Mouse (Mus musculus) spleen, postnatal 36 days (tissue): ENCODE measurements around the gene Swap70.

Experiments
- DNase-seq, 2 experiments: peaks; one replicate each; pipeline ENCODE4 v3.0.0; 2022; ENCODE audit warnings: low spot score in 2 of 2, mixed read lengths in 1 of 2

The Swap70 gene

DNA sequence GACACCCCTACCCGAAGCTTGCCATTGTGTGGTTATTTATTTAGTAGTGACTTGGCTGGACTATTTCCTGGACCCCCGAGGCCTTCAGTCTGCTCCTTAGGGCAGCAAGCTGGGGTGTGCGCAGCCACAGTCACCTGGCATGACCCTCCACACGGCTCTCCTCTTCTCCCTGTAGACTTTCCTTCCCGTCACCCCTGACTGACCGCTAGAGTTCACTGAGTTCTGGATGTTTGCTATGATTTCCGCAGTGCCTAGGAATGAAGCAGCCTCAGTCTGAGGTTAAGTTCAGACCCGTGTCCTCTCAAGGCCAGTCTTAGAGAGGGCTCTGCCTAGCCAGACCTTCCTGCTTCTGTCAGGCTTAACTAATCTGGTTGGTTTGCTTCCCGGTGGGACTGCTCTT lies 50.3 kb downstream of the Swap70 start:
- DNase-seq, result no peak

DNA sequence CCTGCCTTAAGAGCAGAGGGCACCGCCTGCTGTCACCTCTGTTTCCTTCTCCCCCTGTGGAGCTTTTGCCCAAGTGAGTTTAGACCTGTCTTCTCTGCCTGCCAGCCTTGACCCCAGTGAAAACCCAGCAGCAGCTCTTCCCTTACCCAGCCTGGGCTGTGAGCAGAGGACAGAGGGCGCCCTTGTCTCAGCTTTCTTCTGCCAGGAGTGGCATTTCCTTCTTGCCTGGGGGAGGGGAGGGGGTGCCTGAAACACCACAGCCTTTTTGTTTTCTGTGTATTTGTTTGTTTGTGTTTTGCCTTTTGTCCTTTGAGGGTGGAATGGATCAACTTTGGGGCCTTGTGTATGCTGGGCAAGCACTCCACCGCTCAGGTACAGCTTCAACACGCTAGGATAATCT lies 50.9 kb downstream of the Swap70 start:
- DNase-seq, result peak in 1 of 2 experiments; percentile 25

DNA sequence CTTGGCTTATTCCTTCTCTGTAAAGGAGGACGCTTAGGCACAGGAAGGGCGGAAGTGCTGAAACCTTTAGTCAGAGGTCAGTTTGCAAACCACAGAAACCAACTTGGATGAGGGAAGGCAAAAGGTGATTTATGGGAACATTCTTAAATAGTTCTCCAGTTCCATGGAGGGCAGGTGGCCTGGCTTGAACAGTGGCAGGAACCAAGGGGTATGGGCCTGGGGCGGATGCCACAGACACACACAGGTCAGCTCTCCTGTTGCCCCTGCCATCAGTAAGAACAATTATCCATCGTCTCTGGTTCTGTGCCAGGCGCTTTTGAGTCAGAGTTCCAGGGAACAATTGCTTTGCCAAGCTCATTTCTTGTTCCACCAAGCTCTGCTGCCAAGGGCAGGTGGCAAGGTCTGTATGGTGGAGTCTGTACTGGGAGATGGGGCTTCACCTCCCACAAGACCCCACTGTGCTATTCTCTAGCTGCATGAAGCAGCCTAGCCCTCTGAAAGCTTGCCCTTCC lies 56.3 kb downstream of the Swap70 start:
- no peak for DNase-seq

DNA sequence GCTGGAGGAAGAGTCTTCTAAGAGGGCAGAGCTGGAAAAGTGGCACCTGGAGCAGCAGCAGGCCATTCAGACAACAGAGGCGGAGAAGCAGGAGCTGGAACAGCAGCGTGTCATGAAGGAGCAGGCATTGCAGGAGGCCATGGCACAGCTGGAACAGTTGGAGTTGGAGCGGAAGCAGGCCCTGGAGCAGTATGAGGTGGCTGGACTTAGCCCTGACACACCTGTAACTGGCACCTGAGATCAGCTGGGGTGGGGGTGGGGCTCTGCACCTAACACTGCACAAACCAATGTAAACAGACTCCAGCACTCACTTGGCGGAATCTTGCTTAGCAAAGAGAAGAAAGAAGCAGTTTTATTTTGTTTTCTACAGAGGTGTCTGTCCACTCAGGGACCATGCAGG lies 57.7 kb downstream of the Swap70 start:
- no peak for DNase-seq

DNA sequence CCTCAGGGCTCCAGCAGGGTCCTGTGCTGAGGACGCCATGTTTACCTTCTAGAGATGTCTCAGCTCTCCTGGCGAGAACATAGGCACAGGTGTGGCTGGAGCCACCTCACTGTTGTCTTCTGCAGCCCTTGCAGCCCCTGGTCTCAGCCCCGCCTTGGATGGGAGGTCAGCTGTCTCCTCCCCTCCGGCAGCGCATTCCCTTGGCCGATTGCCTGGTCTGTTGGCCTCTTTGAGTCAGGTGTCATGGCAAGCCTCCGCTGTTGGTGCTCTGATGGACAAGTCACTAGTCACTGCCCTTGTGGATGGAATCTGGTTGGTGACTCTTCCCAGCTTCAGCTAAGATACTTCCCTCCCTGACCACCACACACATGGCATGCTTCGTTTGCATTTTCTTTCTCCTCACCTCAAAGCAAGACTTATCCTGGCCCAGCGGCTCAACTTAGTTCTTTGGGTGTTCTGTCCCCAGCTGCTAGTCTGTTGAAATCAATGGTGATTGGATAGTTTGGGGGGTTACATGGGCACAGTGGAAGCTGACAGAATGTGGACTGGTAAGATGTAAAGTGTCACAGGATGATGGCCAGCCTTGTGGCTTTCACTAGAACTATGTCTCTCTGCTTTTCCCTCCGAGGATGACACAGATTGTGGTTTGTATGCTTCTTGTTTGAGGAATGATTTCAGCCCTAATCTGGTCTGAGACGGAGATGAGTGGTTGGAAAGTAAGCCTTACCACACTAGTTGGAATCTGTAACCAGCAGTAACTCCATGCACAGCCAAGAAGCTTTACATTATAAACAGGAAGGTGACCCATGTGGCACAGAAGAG lies 60.1 kb downstream of the Swap70 start:
- no peak for DNase-seq

DNA sequence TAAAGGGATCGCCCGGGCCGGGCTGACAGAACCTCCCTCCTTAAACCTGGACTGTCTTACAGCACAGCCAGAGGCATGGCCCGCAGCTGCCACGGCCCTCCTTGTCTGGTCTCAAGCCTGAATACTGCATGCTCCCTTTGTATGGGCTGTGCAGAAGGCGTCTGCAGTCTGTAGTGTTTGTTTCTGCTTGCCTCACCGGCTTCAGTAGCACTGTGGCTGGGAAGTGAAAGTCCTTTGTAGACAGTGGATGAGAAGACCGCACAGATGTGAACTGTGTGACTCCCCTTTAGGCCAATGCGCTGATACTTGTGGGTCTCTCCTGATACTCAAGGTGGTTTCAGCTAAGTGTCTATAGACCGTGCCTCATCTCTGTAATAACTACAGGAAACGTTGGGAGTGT lies 61.3 kb downstream of the Swap70 start:
- peak; percentile 51 to 56 for DNase-seq

DNA sequence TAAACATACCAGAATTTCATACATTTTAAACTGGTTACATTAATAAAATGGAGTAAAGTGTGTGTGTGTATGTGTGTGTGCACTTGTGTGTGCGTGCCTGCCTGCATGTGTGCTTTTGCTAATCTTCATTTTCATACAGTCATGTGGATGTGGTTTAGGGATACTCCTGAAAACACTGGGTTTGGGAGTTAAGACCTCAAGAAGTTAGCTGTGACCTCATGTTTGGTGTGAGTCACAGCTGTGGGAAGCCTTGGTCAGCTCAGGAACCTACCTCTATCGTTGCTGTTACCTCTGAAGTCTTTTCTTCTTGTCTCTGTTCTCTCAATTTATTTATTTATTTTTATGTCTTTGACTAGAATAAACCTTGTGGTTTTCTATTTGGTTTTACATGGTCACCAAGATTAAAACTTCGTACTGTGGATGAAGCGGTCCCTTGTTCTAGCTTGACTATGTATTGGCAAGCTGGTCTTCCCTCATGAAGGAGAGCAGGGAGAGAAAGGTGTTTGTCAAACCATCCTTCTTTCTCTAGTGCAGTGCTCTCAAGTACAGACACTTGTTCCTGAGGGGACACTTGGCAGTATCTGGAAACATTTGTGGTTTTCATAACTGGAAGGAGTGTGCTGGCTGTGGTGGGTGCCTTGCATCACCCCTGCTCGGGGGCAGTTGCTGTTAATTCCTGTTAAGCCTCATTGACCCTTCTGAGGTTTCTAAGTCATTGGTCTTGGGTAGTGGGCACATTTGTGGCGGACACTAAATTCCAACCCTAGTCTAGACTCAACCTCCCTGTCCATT lies 62.2 kb downstream of the Swap70 start:
- DNase-seq, result no peak

DNA sequence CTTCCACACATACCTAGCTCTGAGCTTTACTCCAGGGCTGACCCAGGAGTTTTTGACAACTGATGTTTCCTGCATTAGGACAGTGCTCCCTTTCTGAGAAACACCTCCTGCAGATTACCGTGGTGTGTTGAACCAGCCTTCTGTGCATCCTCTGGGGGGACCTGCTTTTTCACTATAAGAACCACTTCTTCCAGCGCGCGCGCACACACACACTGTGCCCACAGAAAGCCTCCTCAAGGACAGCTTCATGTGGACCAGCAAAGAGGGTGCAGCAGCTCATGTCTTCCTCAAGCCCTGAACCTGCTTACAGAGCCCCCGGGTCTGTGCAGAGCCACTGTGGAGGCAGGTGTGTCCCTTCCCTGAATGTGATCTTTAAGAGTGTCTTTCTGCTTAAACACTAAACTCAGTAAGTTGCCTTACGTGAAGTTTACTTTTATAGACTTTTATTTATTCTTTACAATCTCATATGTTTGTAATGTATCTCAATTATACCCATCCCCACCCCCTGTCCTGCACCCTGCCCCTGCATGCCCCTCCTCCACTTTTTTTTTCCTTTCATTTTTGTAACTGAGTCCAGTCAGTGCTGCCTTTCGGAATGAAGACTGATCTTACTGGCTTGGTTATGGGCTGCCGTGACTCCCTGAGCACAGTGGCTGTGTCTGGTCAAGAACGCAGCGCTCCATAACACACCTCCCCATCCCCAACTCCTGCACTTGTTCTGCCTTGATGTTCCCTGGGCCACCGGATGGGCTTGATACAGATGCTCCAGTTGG lies 63.8 kb downstream of the Swap70 start:
- no peak for DNase-seq

DNA sequence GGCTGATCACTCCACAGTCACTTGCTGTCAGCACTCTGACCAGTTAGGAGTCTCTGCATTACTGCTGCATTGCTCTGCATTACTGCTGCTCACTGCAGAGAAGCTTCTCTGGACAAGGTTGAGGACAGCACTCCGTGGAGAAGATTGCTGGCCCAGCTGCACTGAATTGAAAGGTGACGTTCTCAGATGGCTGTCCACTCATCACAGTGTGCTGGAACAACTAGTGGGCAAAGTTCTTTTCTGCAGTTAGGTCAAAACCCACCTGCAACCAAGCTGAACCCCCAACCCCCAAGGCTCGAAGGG lies 64.3 kb downstream of the Swap70 start:
- no peak for DNase-seq

DNA sequence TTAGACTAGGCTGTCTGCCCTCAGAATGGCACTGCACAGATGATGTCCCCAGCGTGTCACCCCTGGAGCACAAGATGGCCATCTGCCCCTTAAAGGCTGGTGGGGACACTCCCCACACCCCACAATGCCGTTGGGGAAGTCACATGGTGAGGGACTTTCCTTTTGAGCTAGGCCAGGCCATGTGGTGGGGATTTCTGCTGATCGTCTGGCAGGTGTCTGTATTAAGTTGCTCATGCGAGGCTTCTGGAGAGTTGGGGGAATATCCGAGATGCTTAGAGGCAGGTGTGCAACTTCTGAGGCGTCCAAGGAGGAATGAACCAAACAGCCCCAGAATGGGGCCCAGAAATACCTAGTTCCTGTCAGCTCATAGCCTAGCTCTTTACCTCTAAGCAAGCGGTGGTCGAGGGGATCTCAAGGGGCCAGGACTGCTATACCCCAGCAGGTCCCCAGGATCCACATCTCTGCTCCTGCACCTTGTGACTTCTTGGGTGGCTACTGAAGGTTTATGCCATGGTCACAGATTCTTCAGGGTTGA lies 64.8 kb downstream of the Swap70 start:
- peak; percentile 78 to 84 for DNase-seq

DNA sequence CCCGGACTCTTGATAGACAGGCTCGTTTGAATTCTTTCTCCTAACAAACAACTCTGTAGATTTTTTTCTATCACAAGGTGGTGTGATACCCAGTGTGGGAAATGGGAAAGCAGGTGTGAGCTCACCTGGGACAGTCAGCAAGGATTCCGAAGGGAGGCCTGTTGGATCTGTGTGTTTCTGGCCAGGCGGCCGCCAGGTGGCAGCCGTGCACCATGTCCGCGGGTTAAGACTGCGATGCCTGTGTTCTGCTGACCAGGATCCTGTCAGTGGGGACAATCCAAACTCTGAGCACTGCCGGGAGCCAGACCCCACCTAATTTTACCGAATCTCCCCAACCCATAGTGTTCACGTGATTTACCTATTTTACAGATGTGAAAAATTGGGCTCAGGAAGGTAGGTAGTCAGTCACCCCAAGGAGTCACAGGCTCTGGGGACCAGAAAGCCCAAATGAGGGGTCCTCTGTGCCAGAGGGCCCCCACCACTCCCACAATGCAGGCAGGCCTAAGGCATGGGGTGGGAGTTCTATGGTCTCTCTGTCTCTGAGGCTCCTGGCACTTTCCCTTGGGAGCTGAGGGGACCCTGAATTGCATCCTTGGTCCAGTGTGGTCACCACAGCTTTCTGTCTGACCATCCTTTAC lies 65.4 kb downstream of the Swap70 start:
- DNase-seq, result peak; percentile 64 to 71

DNA sequence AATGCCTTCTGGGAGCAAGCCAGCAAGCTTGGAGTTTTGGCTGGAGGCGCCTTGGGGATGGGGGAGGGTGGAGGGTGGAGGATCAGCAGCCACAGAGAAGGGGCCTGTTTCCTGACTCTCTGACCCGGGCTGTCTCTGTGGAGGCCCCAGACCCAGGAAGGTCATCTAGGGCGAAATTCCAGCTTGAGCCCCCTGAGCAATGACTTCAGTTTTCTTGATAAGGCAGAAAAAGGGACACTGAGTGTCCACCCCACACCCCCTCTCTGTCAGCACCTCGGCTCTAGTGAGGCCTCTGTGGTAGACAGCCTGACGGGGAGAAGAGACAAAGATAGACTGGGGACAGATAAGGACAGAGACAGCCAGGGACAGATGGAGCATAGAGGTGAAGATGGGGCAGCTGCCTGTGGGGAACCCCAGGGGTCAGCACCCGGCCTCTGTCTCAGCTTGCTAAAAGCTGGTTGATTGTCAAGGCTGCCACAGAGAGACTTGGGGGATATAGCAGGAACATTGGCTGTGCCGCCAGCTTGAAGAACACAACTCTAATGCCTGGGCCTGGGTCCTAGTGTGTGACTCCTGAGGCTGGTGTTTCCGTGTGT lies 66.1 kb downstream of the Swap70 start:
- DNase-seq, result no peak

DNA sequence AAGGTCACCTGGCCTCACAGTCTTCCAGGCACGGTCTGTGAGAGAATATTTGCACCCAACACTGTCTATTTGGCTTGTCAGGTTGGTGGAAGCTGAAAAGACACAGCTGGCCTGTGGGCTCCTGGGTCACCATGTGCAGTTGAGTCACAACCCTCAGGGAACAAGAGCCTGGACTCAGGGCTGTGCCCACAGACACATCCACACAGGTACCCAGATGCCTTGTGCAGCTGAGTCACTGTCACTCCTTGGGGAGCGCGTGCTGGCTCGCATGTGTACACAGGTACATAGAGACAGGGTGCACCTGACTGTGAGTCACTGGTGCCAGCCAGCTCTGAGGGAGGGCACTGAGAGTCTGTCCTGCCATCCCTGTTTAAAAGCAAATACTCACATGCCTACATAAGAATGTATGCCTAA lies 66.7 kb downstream of the Swap70 start:
- no peak for DNase-seq

DNA sequence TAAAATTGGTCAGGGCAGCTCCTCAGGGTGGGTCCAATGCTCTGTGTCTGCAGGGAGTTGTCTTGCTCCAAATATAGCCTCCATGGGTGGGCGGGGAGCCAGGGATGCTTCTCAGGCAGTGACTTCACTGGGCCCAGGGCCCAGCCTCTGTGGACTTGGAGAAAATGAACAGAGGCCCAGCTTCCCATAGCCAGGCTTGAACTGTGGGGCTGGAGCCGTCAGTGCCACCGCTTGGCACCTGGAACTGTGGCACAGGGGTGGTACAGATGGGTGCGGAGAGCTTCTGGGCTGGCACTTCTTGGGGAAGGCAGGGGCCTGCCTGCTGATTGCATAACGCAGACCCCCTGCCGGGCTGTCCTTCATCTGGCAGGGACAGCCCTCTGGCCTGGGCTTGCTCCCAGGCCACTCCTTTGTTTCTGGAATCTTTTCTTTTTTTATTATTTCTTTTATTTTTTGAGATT lies 67.2 kb downstream of the Swap70 start:
- DNase-seq, result no peak

DNA sequence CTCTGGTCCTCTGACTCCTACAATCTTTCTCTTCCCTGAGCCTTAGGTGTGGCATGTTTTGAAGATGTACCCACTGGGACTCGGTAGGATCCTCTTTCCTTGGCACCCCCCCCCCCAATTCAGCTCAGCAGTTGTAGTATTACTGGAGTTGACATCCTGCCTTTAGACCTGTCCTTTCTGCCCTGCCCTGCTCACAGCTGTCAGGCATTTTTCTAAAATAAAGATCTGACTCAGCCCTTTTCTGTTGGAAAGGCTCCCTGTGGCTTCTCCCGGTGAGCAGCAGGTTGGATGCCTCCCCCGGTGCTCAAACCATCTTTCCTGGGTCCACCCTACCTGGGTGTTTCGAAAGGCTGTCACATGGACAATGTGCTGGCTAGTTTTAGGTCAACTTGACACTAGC lies 68.1 kb downstream of the Swap70 start:
- DNase-seq, result no peak

DNA sequence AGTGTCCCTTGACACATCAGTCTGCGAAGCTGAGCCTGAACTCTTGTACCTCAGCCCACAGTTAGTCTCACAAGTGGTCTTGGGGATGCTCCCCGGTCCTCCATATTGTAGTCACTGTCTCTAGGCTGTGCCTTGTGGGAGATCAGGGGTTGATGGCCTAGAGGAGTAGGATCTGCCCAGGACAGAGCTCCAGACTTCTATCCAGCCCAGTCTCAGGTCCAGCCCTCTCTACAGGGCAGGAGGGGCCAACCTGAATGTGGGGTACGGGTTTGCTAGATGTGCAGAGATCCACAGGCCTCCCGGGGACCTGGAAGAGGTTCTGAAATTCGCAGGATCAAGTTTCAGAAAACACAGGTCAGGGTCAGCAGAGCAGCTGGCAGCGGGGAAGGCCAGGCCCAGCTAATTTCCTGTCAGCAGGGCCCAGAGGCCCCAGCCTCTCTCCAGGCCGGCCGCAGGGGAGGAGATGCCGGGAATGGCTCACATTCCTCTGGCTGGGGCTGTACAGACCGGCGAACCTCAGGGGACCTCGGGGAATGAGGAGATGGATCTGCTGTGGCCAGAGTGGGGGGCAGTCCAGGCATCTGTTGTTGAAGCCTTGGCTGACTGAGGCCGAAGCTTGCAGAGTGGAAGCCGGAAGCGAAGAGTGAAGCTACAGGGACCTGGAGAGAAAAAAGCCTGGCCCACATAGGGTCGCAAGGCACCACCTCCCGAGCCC lies 75.5 kb downstream of the Swap70 start:
- peak in 1 of 2 experiments; percentile 22 for DNase-seq

DNA sequence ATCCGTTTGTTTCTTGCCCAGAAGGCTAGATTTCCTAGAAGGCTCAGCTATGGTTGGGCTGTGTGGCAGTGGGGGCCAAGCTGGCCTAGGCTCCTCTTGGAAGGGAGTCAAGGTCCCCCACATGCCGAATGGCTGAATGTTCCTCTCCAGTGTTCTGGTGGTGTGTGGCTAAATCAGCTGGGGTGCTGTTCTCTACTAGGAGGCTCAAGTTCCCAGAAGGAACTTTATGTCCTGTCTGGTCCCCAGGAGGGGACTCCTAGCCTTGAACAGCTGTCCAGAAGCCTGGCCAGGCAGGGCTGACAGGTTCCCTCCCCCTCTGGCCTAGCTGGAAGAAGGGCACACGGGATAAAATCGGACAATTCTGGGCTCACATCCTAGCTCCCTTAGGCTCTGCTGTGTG lies 76.1 kb downstream of the Swap70 start:
- no peak for DNase-seq

DNA sequence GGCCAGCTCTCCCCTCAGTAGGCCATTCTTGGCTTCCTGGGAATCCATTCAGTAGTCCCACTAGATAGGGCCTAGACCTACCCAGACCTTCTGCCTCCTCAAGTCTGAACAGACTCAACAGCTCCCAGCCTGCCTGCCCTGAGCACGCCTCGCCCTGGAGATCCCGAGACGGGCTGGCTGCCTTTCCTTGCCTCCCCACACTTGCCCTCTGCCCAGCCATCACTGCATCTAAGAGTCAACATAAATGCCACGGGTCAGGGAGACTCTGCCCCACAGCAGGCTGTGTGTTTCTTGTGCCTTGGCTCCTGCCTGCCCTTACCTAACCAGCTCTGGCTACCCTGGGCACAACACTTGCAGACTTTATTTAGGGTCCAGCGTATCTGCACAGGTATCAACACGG lies 76.6 kb downstream of the Swap70 start:
- DNase-seq, result no peak

DNA sequence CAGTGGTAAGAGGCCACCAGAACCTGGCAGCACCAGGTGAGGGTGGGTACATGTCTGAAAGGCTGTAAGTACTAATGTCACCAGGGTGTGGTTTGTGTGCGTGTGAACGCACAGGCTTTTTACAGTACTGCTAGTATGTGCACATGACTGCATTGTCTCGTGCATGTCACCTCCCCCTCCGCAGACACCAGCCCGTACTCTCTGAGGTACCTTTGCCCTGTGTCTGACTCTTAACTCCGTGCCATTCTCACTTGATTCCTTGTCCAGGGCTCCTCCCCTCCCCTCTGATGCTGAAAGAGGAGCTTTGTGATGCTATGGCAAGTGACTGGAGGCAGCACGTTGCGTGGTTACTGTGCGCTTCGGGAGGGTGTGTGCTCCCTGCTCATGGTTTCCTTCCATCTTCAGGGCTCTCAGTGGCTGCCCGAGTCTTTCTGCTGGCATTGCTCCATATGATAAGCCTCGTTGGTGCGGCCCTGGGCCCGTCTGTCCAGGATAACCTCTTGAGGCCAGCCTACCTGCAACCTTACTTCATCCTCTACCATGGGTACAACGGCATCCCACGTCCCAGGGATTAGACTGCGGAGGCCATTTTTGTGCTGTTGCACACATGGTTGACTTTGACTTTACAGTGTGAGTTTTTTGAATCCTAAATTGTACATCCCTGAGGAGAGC lies 77.4 kb downstream of the Swap70 start:
- no peak for DNase-seq

DNA sequence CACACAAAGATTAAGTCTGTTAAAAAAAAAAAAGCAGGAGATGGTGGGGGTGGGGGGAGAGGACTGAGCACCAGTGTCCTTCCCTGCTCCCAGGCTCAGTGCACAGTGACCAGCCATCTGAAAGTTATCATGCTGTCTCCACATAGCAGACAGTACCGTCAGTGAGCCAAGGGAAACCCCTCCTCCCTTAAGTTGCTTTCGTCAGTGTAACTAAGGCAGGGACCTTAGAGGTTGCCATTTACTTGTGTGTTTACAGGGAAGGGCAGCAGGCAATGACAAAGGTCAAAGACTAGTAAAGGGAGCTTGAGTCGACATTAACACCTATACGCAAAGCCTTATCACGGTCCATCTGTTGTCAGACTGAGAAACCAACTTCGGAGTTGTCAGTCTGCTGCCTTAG lies 81.4 kb downstream of the Swap70 start:
- no peak for DNase-seq
